Mouse (Mus musculus) olfactory bulb, adult 2 months (tissue): ENCODE measurements around the gene 4931428L18Rik. TPM values are rescaled to one million over a fixed set of nuclear protein-coding genes. Genes with fewer than 3 reads are reported as not detected.

Source experiments
- H3K27ac ChIP-seq: fragments of 200-500 bp; 2 replicates; pipeline ENCODE4 v1.5.1; 2012; ENCODE audit warnings: low read depth, low read length; ENCODE audit not compliant: insufficient read depth
- H3K4me1 ChIP-seq: fragments of 200-500 bp; 2 replicates; pipeline ENCODE4 v1.6.1; 2012; ENCODE audit warnings: low read length; ENCODE audit not compliant: control insufficient read depth, insufficient read depth
- H3K4me3 ChIP-seq: fragments of 200-500 bp; 2 replicates; pipeline ENCODE4 v1.5.1; 2012; ENCODE audit warnings: mild to moderate bottlenecking, low read depth, low read length, moderate library complexity; ENCODE audit not compliant: insufficient read depth
- CTCF ChIP-seq: fragments of 200-500 bp; IDR thresholded peaks from 2 replicates; pipeline ENCODE4 v1.5.1; 2012; ENCODE audit warnings: low read depth, mild to moderate bottlenecking, low read length, moderate library complexity; ENCODE audit not compliant: insufficient read depth
- POLR2A ChIP-seq: fragments of 200-500 bp; IDR thresholded peaks from 2 replicates; pipeline ENCODE4 v1.6.1; 2012; ENCODE audit warnings: mild to moderate bottlenecking, low read depth, low read length, moderate library complexity; ENCODE audit not compliant: insufficient read depth
- WGBS: fragments of 180-500 bp; shearing (Covaris S2); methylation state at CpG from one replicate; pipeline ENCODE4 v1.1.7; 2018; 5-methylcytosine and 5-hydroxymethylcytosine counted together
- polyA plus RNA-seq: library from polyadenylated mRNA; stranded (reverse); fragments of >200 nt; gene quantifications from 2 replicates; pipeline ENCODE4 v1.2.4, GENCODE M21; 2012; ENCODE audit warnings: low replicate concordance; ENCODE audit not compliant: missing spikeins, insufficient read depth, insufficient read length

The 4931428L18Rik gene
- polyA plus RNA-seq, 1 experiment = not detected

DNA sequence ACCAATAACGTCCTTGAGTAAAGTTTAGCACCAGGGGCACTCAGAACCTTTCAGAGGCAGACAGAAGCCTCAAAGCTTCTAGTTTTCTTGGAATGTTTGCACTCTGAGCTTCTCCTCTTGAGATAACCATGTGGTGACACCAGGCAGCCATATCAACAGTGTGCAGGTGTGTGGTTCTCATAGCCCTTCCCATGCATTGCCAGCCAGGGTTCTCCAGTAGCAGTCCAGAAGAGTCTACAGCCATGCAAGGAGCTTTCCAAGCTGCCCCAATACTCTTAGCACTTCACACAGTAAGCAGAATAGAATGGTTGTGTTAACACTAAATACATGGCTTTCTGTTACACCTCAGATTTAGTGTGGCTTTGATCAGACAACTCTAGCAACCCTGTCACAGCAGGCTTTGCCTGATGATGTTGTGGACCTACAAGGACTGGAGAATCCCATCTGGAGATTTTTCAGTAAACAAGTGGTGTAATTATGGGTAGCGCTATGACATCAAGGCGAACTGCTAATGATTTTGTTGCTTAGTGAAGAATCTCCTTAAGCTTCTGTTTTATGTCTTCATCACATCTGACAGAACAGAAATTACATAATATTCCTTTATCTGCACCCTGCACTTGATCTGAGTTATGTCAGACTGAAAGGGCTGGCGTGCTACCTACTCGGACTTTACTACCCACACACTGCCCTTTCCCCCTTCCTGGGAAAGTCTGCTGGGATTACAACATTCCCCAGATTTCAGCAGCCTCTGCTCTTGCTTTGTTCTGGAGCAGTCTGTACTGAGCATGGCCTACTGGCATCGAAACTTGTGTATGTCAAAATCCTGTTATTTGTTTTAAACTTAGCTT lies 149.7 kb downstream of the 4931428L18Rik start:
- H3K27ac ChIP-seq = no peak overlapping the region
- H3K4me1 ChIP-seq = no peaks in the 10 kb centered on the region
- 61% methylated on average over 6 of the region's 6 CpGs for WGBS
- H3K4me3 ChIP-seq = no peak overlapping the region
- TF ChIP-seq POLR2A (no peak), CTCF (no peak)

- Histone ChIP-seq H3K4me1 (no peaks in the 10 kb centered on the region), H3K4me3 (no peak overlapping the region), H3K27ac (no peak overlapping the region)
- WGBS = 53% methylated on average over 2 of the region's 2 CpGs
- TF ChIP-seq POLR2A (no peak), CTCF (no peak)
Measured at GRCm38 (mm10) chr1:31071209-31071608, 151.3 kb downstream of the 4931428L18Rik start.

DNA sequence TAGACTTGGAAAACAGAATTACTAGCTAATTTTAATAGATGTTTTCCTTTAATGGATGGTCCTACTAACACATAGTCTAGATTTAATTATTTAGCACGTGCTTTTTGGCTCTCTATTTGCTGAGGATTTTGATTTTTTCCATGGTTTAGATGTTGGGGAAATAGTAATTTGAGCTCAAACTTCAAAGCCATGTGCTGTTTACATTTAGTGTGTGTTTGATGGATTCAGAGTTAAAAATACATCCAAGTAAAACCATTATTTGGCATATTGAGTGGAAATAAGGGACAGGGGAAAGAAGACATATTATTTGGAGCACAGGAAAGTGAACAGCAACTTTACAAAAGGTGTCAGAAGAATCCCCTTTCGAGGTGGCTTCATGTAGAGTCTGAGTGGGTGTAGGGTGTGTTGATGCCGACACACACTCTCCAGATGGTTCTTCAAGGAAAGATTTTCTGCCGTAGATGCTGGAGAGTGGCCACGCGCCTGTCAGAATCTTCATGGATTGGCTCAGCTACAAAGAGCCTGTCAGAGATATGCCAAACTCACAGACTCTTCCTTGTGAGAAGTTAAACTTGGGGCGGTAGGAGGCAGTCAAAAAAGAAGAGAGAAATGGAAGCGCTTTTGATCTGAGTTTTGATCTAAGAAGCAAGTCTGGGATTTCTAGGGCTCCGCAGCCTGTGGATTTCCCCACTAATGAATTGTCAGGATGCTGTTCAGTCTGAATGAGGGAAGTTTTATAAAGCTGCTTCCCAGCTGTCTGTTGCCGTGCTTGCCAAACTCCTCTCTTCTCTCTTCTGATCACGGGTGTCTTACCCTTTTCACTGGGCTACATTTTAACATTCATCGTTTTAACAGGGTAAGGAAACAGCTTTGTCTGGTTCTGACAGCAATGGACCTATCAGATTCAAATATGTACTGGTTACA lies 157.4 kb downstream of the 4931428L18Rik start:
- Histone ChIP-seq H3K4me1 (no peaks in the 10 kb centered on the region), H3K27ac (no peak overlapping the region), H3K4me3 (no peak overlapping the region)
- WGBS = 61% methylated on average over 12 of the region's 12 CpGs
- TF ChIP-seq CTCF = no peak
- no peak for TF ChIP-seq POLR2A

- H3K4me1 ChIP-seq = no peaks in the 10 kb centered on the region
- H3K4me3 ChIP-seq = no peak overlapping the region
- no peak overlapping the region for H3K27ac ChIP-seq
- TF ChIP-seq CTCF = no peak
- 83% methylated on average over 4 of the region's 4 CpGs for WGBS
Measured at GRCm38 (mm10) chr1:31059806-31060205, 162.7 kb downstream of the 4931428L18Rik start.

GRCm38 (mm10) chr1:31058861-31059351 lies 163.6 kb downstream of the 4931428L18Rik start:
- H3K27ac ChIP-seq = no peak overlapping the region
- TF ChIP-seq CTCF (no peak), POLR2A (no peak)
- 50% methylated on average over 2 of the region's 2 CpGs for WGBS
- H3K4me3 ChIP-seq = no peak overlapping the region
- H3K4me1 ChIP-seq = no peaks in the 10 kb centered on the region

DNA sequence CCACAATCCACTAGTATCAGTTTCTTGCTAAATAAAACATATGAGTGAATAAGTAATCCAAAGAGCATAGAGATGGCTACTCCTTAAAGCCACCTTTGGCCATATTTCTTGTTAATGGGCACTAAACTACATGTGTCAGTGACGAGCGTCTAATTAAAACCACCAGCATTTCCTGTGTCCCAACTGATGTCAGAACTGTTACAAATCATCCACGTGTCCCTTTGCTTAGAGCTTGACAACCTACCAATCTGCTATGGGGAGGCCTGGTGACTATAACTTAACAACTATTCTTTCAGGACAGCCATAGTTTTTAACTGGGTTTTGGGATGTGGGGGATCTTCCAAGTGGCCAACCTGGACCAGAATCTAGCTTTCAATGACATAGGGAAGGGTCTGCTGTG lies 164.3 kb downstream of the 4931428L18Rik start:
- H3K27ac ChIP-seq = no peak overlapping the region
- no peaks in the 10 kb centered on the region for H3K4me1 ChIP-seq
- H3K4me3 ChIP-seq = no peak overlapping the region
- 85% methylated on average over 3 of the region's 3 CpGs for WGBS
- no peak for TF ChIP-seq CTCF
- no peak for TF ChIP-seq POLR2A

GRCm38 (mm10) chr1:31051370-31051921 lies 171.0 kb downstream of the 4931428L18Rik start:
- peaks cover 4% of the 10 kb centered on the region; the same call in 1 of the 2 replicates for H3K4me1 ChIP-seq
- 0 out of 2 replicates have a peak overlapping the region, but pooled peaks have one; percentile 48 for H3K27ac ChIP-seq
- 29% methylated on average over 5 of the region's 5 CpGs for WGBS
- no peak overlapping the region for H3K4me3 ChIP-seq
- TF ChIP-seq CTCF (no peak), POLR2A (no peak)

- 79% methylated on average over 5 of the region's 5 CpGs for WGBS
- H3K4me3 ChIP-seq = no peak overlapping the region
- H3K27ac ChIP-seq = no peak overlapping the region; the same call in 1 of the 2 replicates
- peaks cover 4% of the 10 kb centered on the region; the same call in 1 of the 2 replicates for H3K4me1 ChIP-seq
- TF ChIP-seq CTCF (no peak), POLR2A (no peak)
Measured at GRCm38 (mm10) chr1:31049954-31050652, 172.4 kb downstream of the 4931428L18Rik start.
